Mouse (Mus musculus): ENCODE results near the gene Mmp24. TPM values are rescaled to one million over a fixed set of nuclear protein-coding genes. Genes with fewer than 3 reads are reported as not detected.

The Mmp24 gene
- total RNA-seq, 2 experiments from 2014 or later, result 0.07 TPM; not detected in 1

DNA sequence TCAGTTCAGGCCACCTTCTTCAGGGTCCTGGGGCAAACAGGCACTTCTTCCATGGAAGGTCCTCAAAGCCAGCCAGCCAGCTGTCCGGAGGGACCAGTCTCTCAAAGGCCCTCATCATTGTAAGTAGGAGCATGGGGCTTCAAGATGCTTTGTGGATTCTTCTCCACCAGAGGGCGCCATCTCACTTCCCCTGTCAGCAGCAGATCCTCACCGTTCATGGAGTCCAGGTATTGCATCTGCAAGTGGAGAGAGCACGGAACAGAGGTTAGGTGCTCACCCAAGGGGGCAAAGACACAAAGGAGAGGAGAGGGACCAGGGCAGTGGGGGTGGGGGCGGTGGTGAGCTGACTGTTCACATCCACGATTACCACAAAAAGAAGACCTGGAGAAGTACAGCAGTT is 73.1 kb downstream of the Mmp24 start:
- intact Hi-C loops (cut with DNase I), result no loop called here
- peak; percentile 74 to 87 for DNase-seq

DNA sequence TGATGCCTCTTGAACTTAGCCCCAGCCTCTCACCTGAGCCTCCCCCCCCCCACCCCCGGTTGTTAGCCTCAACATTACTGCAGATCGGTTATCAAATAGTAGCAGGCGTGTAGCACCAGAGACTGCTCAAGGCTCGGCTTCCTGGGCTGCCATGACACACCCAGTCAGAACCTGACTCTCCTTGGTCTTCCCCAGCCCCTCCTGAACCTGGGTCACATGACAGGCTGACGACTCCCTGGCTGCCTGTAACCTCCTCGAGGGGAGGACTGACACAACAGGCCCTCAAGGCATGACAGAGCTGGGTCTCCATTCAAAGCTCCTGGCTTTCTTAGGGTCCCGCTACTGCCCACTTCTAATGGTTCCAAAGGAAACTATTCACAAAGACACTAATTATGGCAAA is 74.3 kb downstream of the Mmp24 start:
- no peak for DNase-seq
- intact Hi-C loops (cut with DNase I), result no loop called here

DNA sequence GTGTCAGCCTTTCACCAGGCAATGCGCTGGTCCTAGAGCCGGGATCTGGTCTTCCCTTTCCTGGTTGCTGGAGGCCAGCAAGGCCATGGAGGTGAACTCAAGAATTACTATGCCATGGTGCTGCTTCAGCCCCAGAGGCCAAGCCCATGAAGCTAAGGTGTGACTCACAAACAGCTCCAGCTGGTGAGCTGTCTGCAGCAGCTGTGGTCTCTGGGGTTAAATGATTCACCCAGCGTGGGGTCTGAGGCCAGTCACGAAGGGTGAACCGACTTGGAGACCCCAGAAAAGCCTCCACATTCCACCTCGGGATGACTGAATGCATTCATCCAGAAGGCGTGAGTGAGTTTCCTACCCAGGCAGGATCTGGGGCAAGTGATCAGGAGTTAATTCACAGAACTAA is 75.0 kb downstream of the Mmp24 start:
- intact Hi-C loops (cut with DNase I), result no loop called here
- DNase-seq, result no peak

DNA sequence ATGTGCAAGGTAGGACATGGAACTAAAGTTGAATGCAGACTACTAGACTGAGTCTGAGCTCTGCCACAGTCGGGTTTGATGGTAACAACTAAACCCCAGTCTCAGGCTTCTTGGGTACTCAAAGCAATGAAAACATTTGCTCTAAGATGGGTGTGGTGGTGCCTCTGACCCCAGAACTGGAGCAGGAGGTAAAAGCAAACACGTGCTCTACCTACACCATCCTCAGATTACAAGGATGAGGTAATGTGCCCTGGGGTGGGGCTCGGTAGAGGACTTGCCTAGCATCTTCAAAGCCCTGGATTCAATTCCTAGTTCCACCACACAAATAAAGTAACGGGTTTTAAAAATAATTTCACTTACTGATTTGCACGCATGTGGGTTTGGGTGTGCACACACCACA is 77.4 kb downstream of the Mmp24 start:
- intact Hi-C loops (cut with DNase I), result no loop called here

DNA sequence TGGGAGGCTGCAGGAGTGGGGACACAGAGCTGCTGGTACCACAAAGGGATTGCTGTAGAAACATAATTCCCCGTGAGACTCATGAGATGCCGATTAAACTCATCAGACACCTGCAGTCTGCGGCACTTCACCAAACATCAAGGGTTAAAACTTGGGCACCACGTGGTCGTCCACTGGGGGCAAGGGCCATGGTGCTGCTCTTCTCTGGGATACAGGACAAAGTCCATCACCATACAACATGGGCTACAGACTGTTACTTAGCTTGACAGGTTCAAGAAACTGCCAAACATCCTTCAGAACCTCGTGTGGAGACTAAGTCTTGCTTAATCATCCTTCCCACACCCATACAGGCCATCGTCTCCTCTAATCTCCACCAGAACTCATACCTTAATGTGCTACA is 85.0 kb downstream of the Mmp24 start:
- no peak for DNase-seq
- intact Hi-C loops (cut with DNase I), result no loop called here

More for the DNA sequence above, 77.4 kb downstream of the Mmp24 start:
- DNase-seq, result no peak

DNA sequence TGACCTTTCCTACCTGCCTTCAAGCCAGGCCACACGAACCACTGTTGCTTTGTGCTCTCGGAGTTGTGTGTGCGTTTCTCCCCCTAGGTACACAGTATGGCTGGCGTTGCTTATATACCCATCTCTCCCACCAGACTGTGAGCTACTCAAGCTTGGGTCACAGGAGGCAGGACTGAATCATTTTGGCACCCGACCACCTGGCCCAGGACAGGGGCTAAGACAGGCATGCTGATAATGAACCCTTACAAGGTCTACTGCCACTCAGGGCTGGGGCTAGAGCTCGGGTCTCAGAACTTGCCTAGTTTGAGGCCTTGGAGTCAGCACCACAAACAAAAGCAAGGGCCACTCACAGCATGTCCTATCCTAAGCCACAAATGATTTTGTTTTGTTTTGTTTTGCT is 86.4 kb downstream of the Mmp24 start:
- peak; percentile 12 to 18 for DNase-seq
- intact Hi-C loops (cut with DNase I), result no loop called here

DNA sequence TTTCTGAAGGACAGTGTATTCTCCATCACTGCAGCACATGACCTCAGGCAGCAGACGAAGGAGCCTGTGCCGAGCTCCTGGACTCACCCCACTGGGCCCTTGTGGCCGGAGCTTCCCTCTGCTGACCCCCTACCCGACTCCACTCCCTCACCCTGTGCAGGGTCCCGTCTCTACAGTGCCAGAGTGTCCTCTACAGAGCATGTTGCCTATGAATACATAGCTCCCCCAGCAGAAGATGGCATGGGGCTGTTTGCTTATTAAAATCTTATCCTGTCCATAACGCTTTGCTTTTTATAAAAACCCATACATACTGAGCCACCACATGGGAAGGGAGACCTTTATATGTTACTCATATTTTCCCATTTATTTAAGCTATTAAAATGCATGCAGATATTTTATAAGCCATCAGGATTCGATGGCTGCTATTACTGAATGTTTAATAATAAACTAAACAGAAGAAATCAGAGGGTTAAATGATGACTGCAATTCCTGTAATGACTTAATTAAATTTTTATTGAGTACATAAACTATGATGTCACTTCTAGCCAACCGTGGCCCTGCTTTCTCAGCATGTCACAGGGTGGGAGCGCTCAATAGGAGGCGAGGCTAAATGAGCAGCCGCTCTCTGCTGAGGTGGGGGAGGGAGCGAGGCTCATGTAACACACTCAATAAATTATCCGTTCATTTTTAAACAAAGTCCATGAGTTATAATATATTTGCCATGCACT is 87.6 kb downstream of the Mmp24 start:
- DNase-seq, result no peak
- intact Hi-C loops (cut with DNase I), result no loop called here

DNA sequence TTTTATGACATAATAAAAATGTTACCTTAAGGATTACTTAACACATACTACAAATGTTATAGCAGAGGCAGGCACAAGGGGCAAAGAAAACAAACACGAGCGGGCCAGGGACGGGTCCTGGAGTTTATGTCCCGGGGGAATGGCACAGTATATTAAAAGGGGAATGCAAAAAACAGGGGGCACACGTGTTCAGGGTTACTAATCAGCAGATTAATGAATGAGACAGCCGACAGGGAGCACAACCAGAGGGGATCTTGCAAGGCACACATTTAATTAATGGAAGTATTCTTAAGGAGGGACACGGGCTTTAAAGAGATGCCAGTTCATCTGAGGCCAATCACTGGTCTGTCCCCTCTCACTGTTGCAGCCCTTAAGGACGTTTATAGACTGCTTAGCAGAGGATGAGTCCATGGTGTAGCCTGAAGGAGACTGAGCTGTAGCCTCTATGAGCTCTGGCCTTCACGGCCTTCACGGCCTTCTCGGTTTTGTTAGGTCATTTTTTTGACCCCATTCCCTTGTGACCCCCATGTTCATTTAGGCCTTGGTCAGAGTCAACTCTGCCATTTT is 88.2 kb downstream of the Mmp24 start:
- intact Hi-C loops (cut with DNase I), result no loop called here
- no peak for DNase-seq

Other genes with a start within 250 kb of the Mmp24 start
- gene Gss, start 182.5 kb upstream of the Mmp24 start, total RNA-seq (2021), result 10 to 100 TPM; 14.1 to 17.7 TPM
- gene Myh7b, start 164.1 kb upstream of the Mmp24 start, total RNA-seq (2021), result 10 to 100 TPM; 47.8 to 56.4 TPM
- gene Trpc4ap, start 83.0 kb upstream of the Mmp24 start, total RNA-seq (2021), result 10 to 100 TPM; 83.1 to 89.9 TPM
- 10 to 100 TPM; 11.1 to 12.3 TPM for gene Edem2, start 45.9 kb upstream of the Mmp24 start, total RNA-seq (2021)
- not detected for gene Gm17581, start 39.5 kb upstream of the Mmp24 start, total RNA-seq (2021)
- 1 to 10 TPM; 4.3 to 6.8 TPM for gene Procr, start 24.2 kb upstream of the Mmp24 start, total RNA-seq (2021)
- gene BC029722, start 44.1 kb downstream of the Mmp24 start, total RNA-seq (2021), result 10 to 100 TPM; 16.3 to 16.8 TPM
- gene Eif6, start 51.6 kb downstream of the Mmp24 start, total RNA-seq (2021), result 10 to 100 TPM; 77.5 to 79.5 TPM
- not detected for gene Fam83c, start 59.5 kb downstream of the Mmp24 start, total RNA-seq (2021)
- 100 to 1,000 TPM; 184 to 197 TPM for gene Uqcc1, start 155.0 kb downstream of the Mmp24 start, total RNA-seq (2021)
- gene Gm15557, start 165.4 kb downstream of the Mmp24 start, total RNA-seq (2021), result not detected
- not detected for gene Gdf5, start 170.0 kb downstream of the Mmp24 start, total RNA-seq (2021)
- gene Cep250, start 181.1 kb downstream of the Mmp24 start, total RNA-seq (2021), result 10 to 100 TPM in 1 of 2 experiments, 1 to 10 TPM in 1; 8.8 to 11.1 TPM
- under 1 TPM; 0.27 to 0.74 TPM for gene 6430550D23Rik, start 232.6 kb downstream of the Mmp24 start, total RNA-seq (2021)
- gene Ergic3, start 232.7 kb downstream of the Mmp24 start, total RNA-seq (2021), result 10 to 100 TPM; 80.4 to 94.0 TPM

Data from heart, postnatal 10 days (tissue).